Mouse (Mus musculus) lung, embryonic 16.5 days (tissue): ENCODE results near the gene Ncapg2. TPM values are rescaled to one million over a fixed set of nuclear protein-coding genes. Genes with fewer than 3 reads are reported as not detected.

Experiments used
- ATAC-seq: fragments of 200-750 bp; cut with Nextera tagmentation; 2 replicates; pipeline ENCODE4 v1.8.0; 2017; ENCODE audit warnings: low read depth, mild to moderate bottlenecking, moderate library complexity
- H3K27ac ChIP-seq: fragments of 300-500 bp; sonication (generic); 2 replicates; pipeline ENCODE4 v1.5.1; 2014; ENCODE audit warnings: mild to moderate bottlenecking, control low read depth, low read length
- H3K27me3 ChIP-seq: fragments of 300-500 bp; sonication (generic); 2 replicates; pipeline ENCODE4 v1.6.1; 2014; ENCODE audit warnings: low read depth, low read length, mixed read lengths; ENCODE audit not compliant: control insufficient read depth, insufficient read depth
- H3K36me3 ChIP-seq: fragments of 300-500 bp; sonication (generic); 2 replicates; pipeline ENCODE4 v1.6.1; 2014; ENCODE audit warnings: low read length; ENCODE audit not compliant: control insufficient read depth, insufficient read depth
- H3K4me1 ChIP-seq: fragments of 300-500 bp; sonication (generic); replicated peaks from 2 replicates; pipeline ENCODE4 v1.6.1; 2014; ENCODE audit warnings: low read length, mixed read lengths; ENCODE audit not compliant: control insufficient read depth, insufficient read depth
- H3K4me2 ChIP-seq: fragments of 300-500 bp; sonication (generic); 2 replicates; pipeline ENCODE4 v1.6.1; 2014; ENCODE audit warnings: low read depth, low read length, control low read depth
- H3K4me3 ChIP-seq: fragments of 300-500 bp; sonication (generic); 2 replicates; pipeline ENCODE4 v1.5.1; 2014; ENCODE audit warnings: mild to moderate bottlenecking, low read length, control low read depth
- H3K9ac ChIP-seq: fragments of 300-500 bp; sonication (generic); 2 replicates; pipeline ENCODE4 v1.6.1; 2014; ENCODE audit warnings: low read length, control low read depth
- H3K9me3 ChIP-seq: fragments of 300-500 bp; sonication (generic); 2 replicates; pipeline ENCODE4 v1.6.1; 2016; ENCODE audit warnings: low read length; ENCODE audit not compliant: control insufficient read depth
- WGBS: fragments of 180-500 bp; shearing (Covaris S2); extraction: QIAGEN DNeasy Blood & Tissue Kit; methylation state at CpG from one replicate; pipeline ENCODE4 v1.1.7; 2014; 5-methylcytosine and 5-hydroxymethylcytosine counted together
- polyA plus RNA-seq: library from polyadenylated mRNA; unstranded; fragments of >200 nt; fragmentation: Nextera tagmentation; extraction: Ambion mirVana; gene quantifications from 2 replicates; pipeline ENCODE4 v1.2.1, GENCODE M21; 2015

The Ncapg2 gene
- polyA plus RNA-seq, 1 experiment from 2014 or later = 46.4 TPM

- Histone ChIP-seq H3K27ac (no peak overlapping the region), H3K9ac (no peak overlapping the region), H3K4me2 (no peak overlapping the region), H3K9me3 (no peaks in the 10 kb centered on the region), H3K4me3 (no peak overlapping the region), H3K27me3 (no peaks in the 10 kb centered on the region), H3K4me1 (no peaks in the 10 kb centered on the region), H3K36me3 (peaks cover 30% of the 10 kb centered on the region)
- 75% methylated on average over 2 of the region's 2 CpGs for WGBS
- no peak for ATAC-seq
Observed at GRCm38 (mm10) chr12:116425392-116425791, 20.2 kb downstream of the Ncapg2 start.

GRCm38 (mm10) chr12:116433742-116434141, 28.5 kb downstream of the Ncapg2 start:
- Histone ChIP-seq H3K27me3 (no peaks in the 10 kb centered on the region), H3K27ac (no peak overlapping the region), H3K4me1 (no peaks in the 10 kb centered on the region), H3K9ac (no peak overlapping the region), H3K4me3 (no peak overlapping the region), H3K36me3 (peaks cover 33% of the 10 kb centered on the region), H3K9me3 (no peaks in the 10 kb centered on the region), H3K4me2 (no peak overlapping the region)
- 87% methylated on average over 2 of the region's 2 CpGs for WGBS
- no peak for ATAC-seq

- no peaks in the 10 kb centered on the region for H3K9me3 ChIP-seq
- peaks cover 32% of the 10 kb centered on the region for H3K36me3 ChIP-seq
- no peak overlapping the region for H3K9ac ChIP-seq
- no peak overlapping the region for H3K4me3 ChIP-seq
- no peak overlapping the region for H3K4me2 ChIP-seq
- no peak for ATAC-seq
- no peaks in the 10 kb centered on the region for H3K4me1 ChIP-seq
- WGBS = 90% methylated on average over 2 of the region's 2 CpGs
- no peak overlapping the region for H3K27ac ChIP-seq
- H3K27me3 ChIP-seq = no peaks in the 10 kb centered on the region
Observed at GRCm38 (mm10) chr12:116435232-116435631, 30.0 kb downstream of the Ncapg2 start.

GRCm38 (mm10) chr12:116436125-116436524, 30.9 kb downstream of the Ncapg2 start:
- Histone ChIP-seq H3K9ac (no peak overlapping the region), H3K9me3 (no peaks in the 10 kb centered on the region), H3K36me3 (peaks cover 30% of the 10 kb centered on the region), H3K4me2 (no peak overlapping the region), H3K27me3 (no peaks in the 10 kb centered on the region), H3K27ac (no peak overlapping the region), H3K4me3 (no peak overlapping the region), H3K4me1 (no peaks in the 10 kb centered on the region)
- WGBS = 86% methylated on average over 3 of the region's 3 CpGs
- no peak for ATAC-seq

GRCm38 (mm10) chr12:116438591-116438990, 33.4 kb downstream of the Ncapg2 start:
- no peak overlapping the region for H3K4me3 ChIP-seq
- no peak overlapping the region for H3K4me2 ChIP-seq
- no peak for ATAC-seq
- no peaks in the 10 kb centered on the region for H3K27me3 ChIP-seq
- H3K9me3 ChIP-seq = no peaks in the 10 kb centered on the region
- WGBS = 82% methylated on average over 5 of the region's 5 CpGs
- peaks cover 33% of the 10 kb centered on the region for H3K36me3 ChIP-seq
- no peaks in the 10 kb centered on the region for H3K4me1 ChIP-seq
- no peak overlapping the region for H3K27ac ChIP-seq
- no peak overlapping the region for H3K9ac ChIP-seq

- Histone ChIP-seq H3K4me3 (no peak overlapping the region), H3K9me3 (no peaks in the 10 kb centered on the region), H3K27ac (no peak overlapping the region), H3K27me3 (no peaks in the 10 kb centered on the region), H3K9ac (no peak overlapping the region), H3K4me1 (no peaks in the 10 kb centered on the region), H3K4me2 (no peak overlapping the region), H3K36me3 (peaks cover 38% of the 10 kb centered on the region)
- 84% methylated on average over 3 of the region's 3 CpGs for WGBS
- no peak for ATAC-seq
Observed at GRCm38 (mm10) chr12:116442184-116442583, 37.0 kb downstream of the Ncapg2 start.

GRCm38 (mm10) chr12:116449536-116449935, 44.3 kb downstream of the Ncapg2 start:
- Histone ChIP-seq H3K9ac (no peak overlapping the region), H3K27me3 (no peaks in the 10 kb centered on the region), H3K36me3 (peaks cover 23% of the 10 kb centered on the region), H3K4me2 (no peak overlapping the region), H3K4me1 (no peaks in the 10 kb centered on the region), H3K9me3 (no peaks in the 10 kb centered on the region), H3K27ac (no peak overlapping the region), H3K4me3 (no peak overlapping the region)
- ATAC-seq = no peak
- WGBS = 88% methylated on average over 2 of the region's 2 CpGs

- whole genome bisulfite sequencing = 89% methylated on average over 6 of the region's 6 CpGs
Observed at GRCm38 (mm10) chr12:116460379-116461065, 55.3 kb downstream of the Ncapg2 start.

GRCm38 (mm10) chr12:116467030-116467429, 61.8 kb downstream of the Ncapg2 start:
- Histone ChIP-seq H3K9me3 (no peaks in the 10 kb centered on the region), H3K27me3 (no peaks in the 10 kb centered on the region), H3K27ac (no peak overlapping the region), H3K4me3 (no peak overlapping the region), H3K4me2 (no peak overlapping the region), H3K9ac (no peak overlapping the region), H3K4me1 (no peaks in the 10 kb centered on the region), H3K36me3 (no peaks in the 10 kb centered on the region)
- ATAC-seq = no peak
- WGBS = 83% methylated on average over 5 of the region's 5 CpGs

More at GRCm38 (mm10) chr12:116460379-116461065, 55.3 kb downstream of the Ncapg2 start:
- Histone ChIP-seq H3K9ac (no peak overlapping the region), H3K4me3 (no peak overlapping the region), H3K27ac (no peak overlapping the region), H3K4me2 (no peak overlapping the region), H3K27me3 (no peaks in the 10 kb centered on the region), H3K4me1 (no peaks in the 10 kb centered on the region), H3K9me3 (no peaks in the 10 kb centered on the region), H3K36me3 (peaks cover 12% of the 10 kb centered on the region)
- ATAC-seq = no peak
